Mouse (Mus musculus): ENCODE results near the gene Hus1b. TPM values are rescaled to one million over a fixed set of nuclear protein-coding genes. Genes with fewer than 3 reads are reported as not detected.
A peak's percentile ranks its signal among the peaks of the same experiment; 100 is the strongest.

The Hus1b gene
- polyA plus RNA-seq, 1 experiment: 0.58 TPM

DNA sequence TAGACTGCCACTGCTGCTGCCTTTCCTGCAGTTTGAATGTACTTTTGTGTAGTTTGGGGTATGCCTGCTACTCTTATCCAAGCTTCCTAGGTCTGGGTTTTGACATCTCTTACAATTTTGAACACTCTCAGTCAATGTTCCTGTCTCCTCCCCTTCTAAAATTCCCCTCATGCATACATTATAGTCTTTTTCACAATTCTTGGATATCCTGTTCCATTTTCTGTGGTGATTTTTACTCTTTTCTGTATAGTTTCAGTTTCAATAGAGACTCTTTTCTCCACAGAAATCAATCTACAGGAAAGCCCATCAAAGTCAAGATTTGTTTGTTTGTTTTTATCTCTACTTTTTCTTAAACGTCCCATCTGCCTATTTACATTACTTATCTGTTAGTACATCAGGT, 6.0 kb upstream of the Hus1b start:
- Histone ChIP-seq H3K4me1 (ENCODE audit: control insufficient read depth, insufficient read depth, low read length) (no peaks in the 10 kb centered on the region; the same call in 1 of the 2 replicates), H3K4me3 (ENCODE audit: insufficient read depth, low read length) (no peak overlapping the region), H3K27ac (ENCODE audit: insufficient read depth, low read length) (no peak overlapping the region)
- TF ChIP-seq CTCF (IDR thresholded peaks at IDR 0.05; ENCODE audit: borderline replicate concordance, insufficient read depth, low read length) (no peak), POLR2A (IDR thresholded peaks at IDR 0.05; ENCODE audit: low read depth, low read length) (no peak)

DNA sequence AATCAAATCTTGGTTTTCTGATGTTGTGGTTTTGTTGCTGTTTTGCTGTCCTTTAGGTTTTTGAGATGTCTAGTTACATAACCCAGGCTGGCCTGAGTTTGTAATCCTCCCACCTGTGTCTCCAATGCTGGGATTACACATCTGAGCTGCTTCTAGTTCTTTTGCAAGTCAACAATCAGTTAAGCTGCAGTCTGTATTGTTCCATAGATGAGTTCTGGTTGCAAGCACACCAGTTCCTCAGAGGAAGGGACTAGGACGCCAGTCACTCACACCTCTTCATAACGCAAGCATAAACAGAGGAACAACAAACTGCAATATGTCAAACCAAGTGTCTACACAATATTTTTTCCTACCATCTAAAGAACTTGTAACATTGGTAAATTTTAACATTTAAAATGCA, 4.5 kb upstream of the Hus1b start:
- H3K4me1 ChIP-seq (ENCODE audit: control insufficient read depth, insufficient read depth, low read length): no peaks in the 10 kb centered on the region; the same call in 1 of the 2 replicates
- TF ChIP-seq POLR2A (IDR thresholded peaks at IDR 0.05; ENCODE audit: low read depth, low read length): no peak
- TF ChIP-seq CTCF (IDR thresholded peaks at IDR 0.05; ENCODE audit: borderline replicate concordance, insufficient read depth, low read length): no peak
- no peak overlapping the region for H3K27ac ChIP-seq (ENCODE audit: insufficient read depth, low read length)
- H3K4me3 ChIP-seq (ENCODE audit: insufficient read depth, low read length): no peak overlapping the region

DNA sequence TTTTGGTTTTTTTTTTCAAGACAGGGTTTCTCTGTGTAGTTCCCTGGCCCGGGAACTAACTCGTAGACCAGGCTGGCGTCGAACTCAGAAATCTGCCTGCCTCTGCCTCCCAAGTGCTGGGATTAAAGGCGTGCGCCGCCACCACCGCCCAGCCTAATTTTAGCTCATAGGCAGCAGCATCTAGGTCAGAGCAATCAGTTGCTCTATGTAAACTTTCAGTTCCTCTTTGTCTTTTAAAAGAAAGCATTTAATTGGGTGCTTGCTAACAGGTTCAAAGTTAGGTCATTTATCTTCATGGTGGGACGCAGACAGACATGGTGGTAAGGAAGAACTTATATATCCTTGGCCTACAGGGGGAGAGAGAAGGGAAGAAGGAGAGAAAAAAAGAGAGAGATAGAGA, 1.6 kb upstream of the Hus1b start:
- Histone ChIP-seq H3K27ac (ENCODE audit: insufficient read depth, low read length) (no peak overlapping the region), H3K4me1 (ENCODE audit: control insufficient read depth, insufficient read depth, low read length) (no peaks in the 10 kb centered on the region; the same call in 1 of the 2 replicates)
- TF ChIP-seq CTCF (IDR thresholded peaks at IDR 0.05; ENCODE audit: borderline replicate concordance, insufficient read depth, low read length) (no peak), POLR2A (IDR thresholded peaks at IDR 0.05; ENCODE audit: low read depth, low read length) (no peak)

DNA sequence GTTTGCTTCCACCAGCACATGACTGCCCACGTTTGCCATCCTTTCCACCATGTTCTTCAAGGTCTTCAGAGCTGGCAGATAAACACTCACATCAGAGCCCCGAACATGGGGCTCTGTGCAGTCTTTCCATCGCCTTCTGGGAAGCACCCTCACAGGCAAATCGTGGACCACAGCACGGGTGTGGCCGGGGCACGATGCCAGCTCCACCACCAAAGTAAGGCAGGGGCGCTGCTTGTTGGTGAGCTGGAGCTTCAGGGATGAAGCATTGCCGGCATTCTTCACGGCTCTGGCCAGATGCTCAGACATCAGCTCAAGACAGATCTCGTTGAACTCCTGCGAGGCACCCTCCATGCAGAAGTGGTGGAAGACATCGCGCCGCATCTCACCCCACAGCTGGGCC, 430 bp downstream of the Hus1b start:
- Histone ChIP-seq H3K4me1 (ENCODE audit: control insufficient read depth, insufficient read depth, low read length) (no peaks in the 10 kb centered on the region; the same call in 1 of the 2 replicates), H3K27ac (ENCODE audit: insufficient read depth, low read length) (no peak overlapping the region), H3K4me3 (ENCODE audit: insufficient read depth, low read length) (no peak overlapping the region)
- TF ChIP-seq CTCF (IDR thresholded peaks at IDR 0.05; ENCODE audit: borderline replicate concordance, insufficient read depth, low read length) (no peak), POLR2A (IDR thresholded peaks at IDR 0.05; ENCODE audit: low read depth, low read length) (no peak)

More for the DNA sequence above, 1.6 kb upstream of the Hus1b start:
- H3K4me3 ChIP-seq (ENCODE audit: insufficient read depth, low read length): no peak overlapping the region

DNA sequence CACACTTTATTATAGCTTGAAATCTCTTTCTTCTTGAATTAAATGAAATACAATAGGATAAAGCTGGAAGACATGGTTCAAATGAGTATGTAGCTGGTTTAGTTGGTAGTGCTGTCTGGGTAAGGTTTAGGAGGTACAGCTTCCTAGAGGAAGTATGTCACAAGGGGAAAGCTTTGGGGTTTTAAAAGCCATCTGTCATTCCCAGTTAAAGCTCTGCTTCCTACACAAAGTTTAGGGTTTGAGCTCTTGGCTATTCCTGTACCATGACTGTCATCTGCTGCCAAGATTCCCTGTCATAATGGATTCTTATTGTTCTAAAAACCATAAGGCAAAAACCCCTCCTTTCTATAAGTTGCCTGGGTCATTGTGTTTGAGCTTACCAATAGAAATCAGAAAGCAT, 1.8 kb downstream of the Hus1b start:
- no peaks in the 10 kb centered on the region; the same call in 1 of the 2 replicates for H3K4me1 ChIP-seq (ENCODE audit: control insufficient read depth, insufficient read depth, low read length)
- no peak overlapping the region for H3K4me3 ChIP-seq (ENCODE audit: insufficient read depth, low read length)
- TF ChIP-seq CTCF (IDR thresholded peaks at IDR 0.05; ENCODE audit: borderline replicate concordance, insufficient read depth, low read length) (no peak), POLR2A (IDR thresholded peaks at IDR 0.05; ENCODE audit: low read depth, low read length) (no peak)
- no peak overlapping the region for H3K27ac ChIP-seq (ENCODE audit: insufficient read depth, low read length)

DNA sequence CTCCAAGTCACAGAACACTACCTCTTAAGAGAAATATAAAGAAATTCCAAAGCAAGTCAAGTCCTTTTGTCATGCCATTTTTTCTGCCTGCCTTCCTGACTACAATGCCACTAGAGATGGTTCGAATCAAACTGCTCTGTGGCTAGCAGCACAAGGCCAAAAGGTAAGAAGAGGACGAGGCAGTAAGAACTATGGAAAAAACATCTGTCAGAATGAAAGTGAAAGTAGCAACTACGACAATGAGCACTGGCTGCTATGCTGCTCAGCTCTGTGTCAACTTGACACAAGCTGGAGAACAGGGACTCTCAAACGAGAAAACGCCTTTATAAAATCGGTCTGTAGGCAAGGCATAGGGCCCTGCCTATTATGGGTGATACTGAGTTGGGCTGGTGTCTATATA, 14.6 kb downstream of the Hus1b start:
- Histone ChIP-seq H3K4me3 (ENCODE audit: insufficient read depth, low read length) (no peak overlapping the region), H3K27ac (ENCODE audit: insufficient read depth, low read length) (no peak overlapping the region), H3K4me1 (ENCODE audit: control insufficient read depth, insufficient read depth, low read length) (peaks cover 4% of the 10 kb centered on the region; the same call in 1 of the 2 replicates)
- no peak for TF ChIP-seq POLR2A (IDR thresholded peaks at IDR 0.05; ENCODE audit: low read depth, low read length)
- TF ChIP-seq CTCF (IDR thresholded peaks at IDR 0.05; ENCODE audit: borderline replicate concordance, insufficient read depth, low read length): no peak

DNA sequence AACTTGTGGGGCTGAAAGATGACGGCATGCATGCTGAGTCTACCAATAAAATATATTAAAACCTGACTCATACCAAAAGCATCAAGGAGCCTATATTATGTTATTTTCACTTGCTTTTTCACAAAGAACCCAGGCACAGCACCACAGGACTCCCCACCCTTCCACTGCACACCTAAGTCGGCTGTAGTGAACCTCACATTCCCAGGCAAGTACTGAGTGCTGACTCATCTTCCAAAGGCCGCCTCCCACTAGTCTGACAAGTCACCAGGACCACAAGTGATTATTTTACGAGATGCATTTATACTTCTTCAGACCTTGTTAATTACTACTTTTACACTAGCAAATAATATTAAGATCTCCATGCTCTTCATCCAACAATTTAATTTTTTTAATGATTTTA, 15.9 kb downstream of the Hus1b start:
- Histone ChIP-seq H3K27ac (ENCODE audit: insufficient read depth, low read length) (peak overlapping the region; percentile 43; the same call in 1 of the 2 replicates), H3K4me1 (ENCODE audit: control insufficient read depth, insufficient read depth, low read length) (peaks cover 4% of the 10 kb centered on the region; the same call in 1 of the 2 replicates), H3K4me3 (ENCODE audit: insufficient read depth, low read length) (no peak overlapping the region)
- TF ChIP-seq POLR2A (IDR thresholded peaks at IDR 0.05; ENCODE audit: low read depth, low read length): no peak
- no peak for TF ChIP-seq CTCF (IDR thresholded peaks at IDR 0.05; ENCODE audit: borderline replicate concordance, insufficient read depth, low read length)

DNA sequence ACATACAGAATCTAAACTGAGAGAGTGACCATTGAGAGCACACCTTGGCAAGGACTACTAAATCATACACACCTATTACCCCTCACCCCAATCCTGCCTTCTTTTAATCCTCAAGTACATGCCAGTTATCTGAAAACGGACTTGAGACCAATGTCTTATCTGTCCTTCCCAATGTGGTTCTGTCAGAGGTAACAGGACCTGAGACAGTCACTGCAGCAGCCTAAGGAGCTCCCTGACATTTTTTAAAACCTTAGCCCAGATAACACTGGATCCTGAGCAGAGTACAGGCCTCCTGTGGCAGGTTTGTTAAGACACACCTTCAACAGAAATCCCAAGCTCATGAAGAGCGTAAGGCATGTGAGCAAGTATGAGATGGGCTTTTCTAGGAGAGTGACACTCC, 18.4 kb downstream of the Hus1b start:
- Histone ChIP-seq H3K27ac (ENCODE audit: insufficient read depth, low read length) (no peak overlapping the region), H3K4me3 (ENCODE audit: insufficient read depth, low read length) (no peak overlapping the region), H3K4me1 (ENCODE audit: control insufficient read depth, insufficient read depth, low read length) (peaks cover 4% of the 10 kb centered on the region; the same call in 1 of the 2 replicates)
- TF ChIP-seq POLR2A (IDR thresholded peaks at IDR 0.05; ENCODE audit: low read depth, low read length) (no peak), CTCF (IDR thresholded peaks at IDR 0.05; ENCODE audit: borderline replicate concordance, insufficient read depth, low read length) (no peak)

DNA sequence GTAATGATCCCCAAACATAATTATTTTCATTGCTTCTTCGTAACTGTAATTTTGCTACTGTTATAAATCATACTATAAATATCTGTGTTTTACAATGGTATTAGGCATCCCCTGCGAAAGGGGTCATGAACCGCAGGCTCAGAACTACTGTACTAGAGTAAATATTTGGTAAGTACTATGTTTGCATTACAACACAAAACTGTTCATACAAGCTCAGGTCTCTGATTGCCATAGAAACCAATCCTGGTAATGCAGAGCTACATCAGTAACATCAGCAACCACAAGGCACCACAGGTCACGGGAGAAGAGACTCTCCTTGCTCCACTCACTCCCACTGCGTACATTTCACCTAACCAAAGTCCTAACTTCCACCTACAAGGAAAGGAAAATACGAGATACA, 23.3 kb downstream of the Hus1b start:
- Histone ChIP-seq H3K4me3 (ENCODE audit: insufficient read depth, low read length) (no peak overlapping the region), H3K27ac (ENCODE audit: insufficient read depth, low read length) (no peak overlapping the region), H3K4me1 (ENCODE audit: control insufficient read depth, insufficient read depth, low read length) (no peaks in the 10 kb centered on the region)
- TF ChIP-seq POLR2A (IDR thresholded peaks at IDR 0.05; ENCODE audit: low read depth, low read length) (no peak), CTCF (IDR thresholded peaks at IDR 0.05; ENCODE audit: borderline replicate concordance, insufficient read depth, low read length) (no peak)

DNA sequence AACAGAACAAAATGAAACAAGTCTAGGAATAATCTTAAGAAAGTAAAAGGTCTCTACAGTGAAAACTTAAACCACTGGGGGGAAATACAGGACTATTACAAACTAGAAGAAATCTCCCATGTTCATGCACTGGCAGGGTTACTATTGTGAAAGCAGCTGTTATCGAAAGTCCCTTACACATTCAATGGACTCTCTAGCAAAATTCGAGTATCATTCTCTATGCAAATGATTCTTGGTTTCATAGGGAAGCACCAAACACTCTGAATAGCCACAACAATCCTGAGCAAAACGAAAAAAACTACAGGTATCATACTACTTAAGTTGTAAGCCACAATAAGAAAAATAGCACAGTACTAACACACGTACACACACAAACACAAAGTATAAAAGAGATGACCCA, 25.6 kb downstream of the Hus1b start:
- H3K27ac ChIP-seq (ENCODE audit: insufficient read depth, low read length): no peak overlapping the region
- H3K4me3 ChIP-seq (ENCODE audit: insufficient read depth, low read length): no peak overlapping the region
- TF ChIP-seq CTCF (IDR thresholded peaks at IDR 0.05; ENCODE audit: borderline replicate concordance, insufficient read depth, low read length): no peak
- no peak for TF ChIP-seq POLR2A (IDR thresholded peaks at IDR 0.05; ENCODE audit: low read depth, low read length)
- no peaks in the 10 kb centered on the region for H3K4me1 ChIP-seq (ENCODE audit: control insufficient read depth, insufficient read depth, low read length)

DNA sequence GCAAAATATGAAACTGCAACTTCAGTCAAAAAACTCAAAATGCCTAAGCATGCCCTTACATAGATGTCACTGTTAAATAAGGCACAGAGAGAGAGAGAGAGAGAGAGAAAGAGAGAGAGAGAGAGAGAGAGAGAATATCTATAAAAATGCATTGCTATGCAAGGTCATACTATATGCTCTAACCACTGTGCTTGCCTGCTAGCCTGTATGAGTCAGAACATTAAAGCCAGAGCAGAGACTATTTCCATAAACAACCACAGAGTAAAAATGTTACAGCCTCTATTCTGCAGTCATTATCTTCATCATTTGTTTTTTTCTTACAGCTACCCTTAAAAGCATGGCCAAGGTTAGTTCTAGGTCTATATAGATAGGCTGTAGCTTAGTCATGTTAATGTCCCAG, 33.8 kb downstream of the Hus1b start:
- Histone ChIP-seq H3K27ac (ENCODE audit: insufficient read depth, low read length) (no peak overlapping the region), H3K4me3 (ENCODE audit: insufficient read depth, low read length) (no peak overlapping the region), H3K4me1 (ENCODE audit: control insufficient read depth, insufficient read depth, low read length) (no peaks in the 10 kb centered on the region)
- TF ChIP-seq CTCF (IDR thresholded peaks at IDR 0.05; ENCODE audit: borderline replicate concordance, insufficient read depth, low read length) (no peak), POLR2A (IDR thresholded peaks at IDR 0.05; ENCODE audit: low read depth, low read length) (no peak)

Measured in embryonic fibroblast, embryonic 13.5 days (primary cell).